Mouse (Mus musculus) limb, embryonic 14.5 days (tissue): ENCODE data around the gene Lmbr1. TPM values are rescaled to one million over a fixed set of nuclear protein-coding genes. Genes with fewer than 3 reads are reported as not detected.
A peak's percentile ranks its signal among the peaks of the same experiment; 100 is the strongest.

Experiments used
- ATAC-seq: fragments of 200-750 bp; cut with Nextera tagmentation; 2 replicates; pipeline ENCODE4 v1.8.0; 2017; ENCODE audit warnings: low read depth, moderate number of reproducible peaks, moderate TSS enrichment; ENCODE audit not compliant: low FRiP score
- DNase-seq: peaks from one replicate; pipeline ENCODE4 v3.0.0-alpha.2; 2015; ENCODE audit warnings: low spot score
- H3K27ac ChIP-seq: fragments of 300-500 bp; sonication (generic); replicated peaks from 2 replicates; pipeline ENCODE4 v1.5.1; 2014; ENCODE audit warnings: low read depth, mild to moderate bottlenecking, low read length, moderate library complexity, mixed read lengths
- H3K27me3 ChIP-seq: fragments of 300-500 bp; sonication (generic); 2 replicates; pipeline ENCODE4 v1.6.1; 2014; ENCODE audit warnings: low read length, mixed read lengths; ENCODE audit not compliant: control insufficient read depth, insufficient read depth
- H3K36me3 ChIP-seq: fragments of 300-500 bp; sonication (generic); 2 replicates; pipeline ENCODE4 v1.6.1; 2014; ENCODE audit warnings: mild to moderate bottlenecking, low read length, moderate library complexity, mixed read lengths; ENCODE audit not compliant: control insufficient read depth, insufficient read depth
- H3K4me1 ChIP-seq: fragments of 300-500 bp; sonication (generic); 2 replicates; pipeline ENCODE4 v1.6.1; 2014; ENCODE audit warnings: antibody characterized with exemption, low read length, mixed read lengths; ENCODE audit not compliant: control insufficient read depth, insufficient read depth
- H3K4me2 ChIP-seq: fragments of 300-500 bp; sonication (generic); replicated peaks from 2 replicates; pipeline ENCODE4 v1.6.1; 2014; ENCODE audit warnings: low read depth, mild to moderate bottlenecking, low read length, moderate library complexity; ENCODE audit not compliant: severe bottlenecking
- H3K4me3 ChIP-seq: fragments of 300-500 bp; sonication (generic); replicated peaks from 2 replicates; pipeline ENCODE4 v1.5.1; 2014; ENCODE audit warnings: low read length
- H3K9ac ChIP-seq: fragments of 300-500 bp; sonication (generic); 2 replicates; pipeline ENCODE4 v1.6.1; 2014; ENCODE audit warnings: mild to moderate bottlenecking, low read depth, low read length, moderate library complexity; ENCODE audit not compliant: severe bottlenecking
- H3K9me3 ChIP-seq: fragments of 300-500 bp; sonication (generic); 2 replicates; pipeline ENCODE4 v1.6.1; 2016; ENCODE audit warnings: low read length; ENCODE audit not compliant: control insufficient read depth
- POLR2A ChIP-seq: fragments of 200-500 bp; IDR thresholded peaks from 2 replicates; pipeline ENCODE4 v1.8.0; 2012; ENCODE audit warnings: inconsistent platforms, mild to moderate bottlenecking, moderate library complexity, borderline replicate concordance; ENCODE audit not compliant: insufficient read depth, insufficient read length; ENCODE audit errors: extremely low read depth
- WGBS: fragments of 180-500 bp; shearing (Covaris S2); extraction: QIAGEN DNeasy Blood & Tissue Kit; methylation state at CpG from one replicate; pipeline ENCODE4 v1.1.7; 2014; 5-methylcytosine and 5-hydroxymethylcytosine counted together
- polyA plus RNA-seq, 2 experiments: library from polyadenylated mRNA; depleted of rRNA in 1 of 2; stranded (reverse) in 1 of 2; unstranded in 1 of 2; fragments of >200 nt; fragmentation: Nextera tagmentation in 1 of 2; extraction: Ambion mirVana in 1 of 2; gene quantifications; 2 replicates each; pipeline versions ENCODE4 v1.2.1 to v1.2.3; 2012 to 2014

The Lmbr1 gene
- polyA plus RNA-seq, 2 experiments: 6.1 to 10.3 TPM

DNA sequence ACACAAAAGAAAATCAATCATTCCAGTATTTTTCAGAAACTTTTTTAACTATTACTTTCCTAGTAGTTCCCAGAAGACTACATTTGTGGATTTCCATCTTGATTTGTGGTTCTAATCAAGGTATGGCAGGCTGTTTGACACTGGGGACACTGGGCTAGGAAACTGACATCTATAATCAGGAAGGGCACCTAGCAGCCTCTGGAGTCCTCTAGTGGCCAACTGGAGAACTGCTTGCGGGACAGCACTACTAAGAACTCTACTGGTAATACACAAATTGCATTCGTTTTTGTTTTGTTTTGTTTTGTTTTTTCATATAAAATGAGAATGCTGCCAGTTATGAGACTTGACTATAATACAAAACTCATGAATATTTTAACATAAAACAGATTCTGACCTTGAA is 85.0 kb downstream of the Lmbr1 start:
- Histone ChIP-seq H3K36me3 (no peaks in the 10 kb centered on the region), H3K27me3 (no peaks in the 10 kb centered on the region), H3K9me3 (no peaks in the 10 kb centered on the region), H3K9ac (no peak overlapping the region), H3K27ac (no peak overlapping the region), H3K4me3 (no peak overlapping the region), H3K4me1 (no peaks in the 10 kb centered on the region), H3K4me2 (no peak overlapping the region)
- ATAC-seq (no peak), DNase-seq (peak; percentile 71)
- whole genome bisulfite sequencing: 32% methylated on average over 2 of the region's 2 CpGs
- no peak for TF ChIP-seq POLR2A

DNA sequence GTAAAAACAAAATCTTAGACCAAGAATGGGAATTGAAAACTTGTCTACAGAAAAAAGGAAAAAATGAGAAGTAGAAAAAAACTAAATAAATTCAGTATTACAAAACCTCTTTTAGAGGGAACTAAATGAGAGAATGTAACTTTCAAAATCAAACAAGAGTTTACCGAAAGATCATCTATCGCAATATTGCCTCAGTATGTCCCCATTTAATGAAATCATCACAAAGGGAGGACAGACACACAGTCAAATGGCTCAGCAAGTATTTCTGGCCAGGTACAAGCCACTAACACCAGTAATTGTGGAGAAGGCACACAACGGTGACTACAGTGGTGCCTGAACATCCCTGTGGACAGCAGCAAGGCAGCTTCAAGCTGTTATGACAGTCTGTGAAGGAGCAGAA is 88.1 kb downstream of the Lmbr1 start:
- H3K9me3 ChIP-seq: no peaks in the 10 kb centered on the region
- H3K27ac ChIP-seq: no peak overlapping the region
- no peak overlapping the region for H3K4me2 ChIP-seq
- ATAC-seq: no peak
- no peak for DNase-seq
- no peak for TF ChIP-seq POLR2A
- H3K4me1 ChIP-seq: no peaks in the 10 kb centered on the region
- H3K36me3 ChIP-seq: no peaks in the 10 kb centered on the region; the same call in 1 of the 2 replicates
- WGBS: 92% methylated on average over 3 of the region's 3 CpGs
- H3K9ac ChIP-seq: no peak overlapping the region
- no peak overlapping the region for H3K4me3 ChIP-seq
- no peaks in the 10 kb centered on the region for H3K27me3 ChIP-seq

DNA sequence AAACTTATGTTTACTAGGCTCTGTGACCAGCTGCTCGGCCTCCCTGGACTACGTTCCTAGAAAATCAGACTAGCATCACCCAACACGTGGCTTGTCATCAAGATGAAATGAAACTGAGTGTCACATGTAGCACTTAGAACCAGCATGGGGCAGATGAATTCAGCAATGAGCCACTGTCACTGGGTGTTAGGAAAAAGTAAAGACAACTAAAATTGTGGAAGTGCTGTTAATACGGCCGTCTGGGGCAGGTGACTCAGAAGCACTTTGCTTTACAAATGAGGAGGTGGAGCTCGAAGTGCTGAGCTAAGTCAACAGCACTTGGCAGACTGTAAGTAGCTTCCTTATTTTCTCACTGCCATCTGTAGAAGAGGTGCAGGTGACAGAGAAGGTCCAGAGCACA is 88.5 kb downstream of the Lmbr1 start:
- H3K9me3 ChIP-seq: no peaks in the 10 kb centered on the region
- 72% methylated on average over 6 of the region's 6 CpGs for WGBS
- no peak overlapping the region for H3K9ac ChIP-seq
- H3K4me3 ChIP-seq: no peak overlapping the region
- ATAC-seq (no peak), DNase-seq (no peak)
- TF ChIP-seq POLR2A: no peak
- H3K27me3 ChIP-seq: no peaks in the 10 kb centered on the region
- no peak overlapping the region for H3K4me2 ChIP-seq
- no peak overlapping the region for H3K27ac ChIP-seq
- no peaks in the 10 kb centered on the region for H3K4me1 ChIP-seq
- no peaks in the 10 kb centered on the region; the same call in 1 of the 2 replicates for H3K36me3 ChIP-seq

DNA sequence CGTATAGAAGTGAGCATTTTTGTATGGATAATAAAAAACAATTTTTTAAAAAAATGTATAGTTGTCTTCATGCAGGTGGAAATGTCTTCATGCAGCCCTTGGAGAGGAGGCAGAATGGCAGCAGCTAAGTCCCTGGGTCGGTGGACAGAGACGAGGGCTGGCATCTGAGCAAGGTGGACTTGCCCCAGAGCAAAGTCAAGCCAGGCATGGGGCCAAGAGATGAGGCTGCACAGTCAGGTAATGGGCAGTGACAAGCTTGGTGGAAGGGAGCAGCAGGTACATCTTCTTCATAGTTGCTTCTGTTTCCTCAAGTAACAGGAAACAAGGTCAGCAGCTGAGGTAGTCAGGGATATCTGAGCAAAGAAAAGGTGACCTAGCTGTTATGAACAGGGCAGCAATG is 97.1 kb downstream of the Lmbr1 start:
- H3K27me3 ChIP-seq: no peaks in the 10 kb centered on the region
- H3K9ac ChIP-seq: no peak overlapping the region
- no peak overlapping the region for H3K27ac ChIP-seq
- H3K4me3 ChIP-seq: no peak overlapping the region
- TF ChIP-seq POLR2A: no peak
- ATAC-seq (no peak), DNase-seq (no peak)
- no peaks in the 10 kb centered on the region for H3K36me3 ChIP-seq
- H3K9me3 ChIP-seq: no peaks in the 10 kb centered on the region
- H3K4me2 ChIP-seq: no peak overlapping the region
- WGBS: 77% methylated on average over 3 of the region's 3 CpGs
- H3K4me1 ChIP-seq: no peaks in the 10 kb centered on the region

DNA sequence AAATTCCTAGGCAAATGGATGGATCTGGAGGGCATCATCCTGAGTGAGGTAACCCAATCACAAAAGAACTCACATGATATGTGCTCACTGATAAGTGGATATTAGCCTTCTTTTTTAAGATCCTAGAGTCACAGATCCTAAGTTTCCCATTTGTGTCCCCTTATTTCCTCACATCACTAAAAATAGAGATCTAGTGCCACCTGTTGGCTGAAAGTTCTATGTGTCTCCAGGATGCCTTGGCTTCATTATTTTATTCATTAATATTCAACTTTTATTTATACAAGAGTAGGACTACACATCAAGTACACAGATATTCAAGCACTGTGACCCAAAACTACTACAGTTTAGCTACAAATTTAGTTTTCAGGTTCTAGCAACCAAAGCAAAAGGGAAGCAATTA is 103.4 kb downstream of the Lmbr1 start:
- DNase-seq (no peak), ATAC-seq (no peak)
- TF ChIP-seq POLR2A: no peak
- Histone ChIP-seq H3K27me3 (no peaks in the 10 kb centered on the region), H3K4me2 (no peak overlapping the region), H3K4me3 (no peak overlapping the region), H3K36me3 (no peaks in the 10 kb centered on the region), H3K27ac (no peak overlapping the region), H3K9me3 (no peaks in the 10 kb centered on the region), H3K4me1 (no peaks in the 10 kb centered on the region), H3K9ac (no peak overlapping the region)

DNA sequence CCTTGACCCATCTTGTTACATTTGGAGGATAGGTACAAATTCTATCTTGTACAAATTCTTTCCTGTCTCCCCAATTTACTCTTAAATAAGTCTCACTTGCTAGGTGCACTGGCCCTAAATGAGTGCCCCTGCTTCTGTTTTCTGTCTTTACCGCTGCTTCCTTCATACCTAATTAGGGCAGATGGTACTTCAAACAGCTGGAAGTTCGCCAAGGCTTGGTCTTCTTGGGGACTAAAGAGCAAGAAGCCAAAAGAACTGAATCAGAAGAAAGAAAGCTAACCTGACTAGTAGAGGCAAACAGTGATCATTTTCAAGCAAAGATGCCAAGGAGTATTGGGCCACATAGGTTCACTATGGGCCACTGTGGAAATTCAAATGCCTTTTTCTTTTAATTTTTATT is 104.8 kb downstream of the Lmbr1 start:
- Histone ChIP-seq H3K9ac (no peak overlapping the region), H3K4me3 (no peak overlapping the region), H3K4me1 (no peaks in the 10 kb centered on the region), H3K4me2 (no peak overlapping the region), H3K27me3 (no peaks in the 10 kb centered on the region), H3K27ac (no peak overlapping the region), H3K9me3 (no peaks in the 10 kb centered on the region), H3K36me3 (no peaks in the 10 kb centered on the region)
- DNase-seq (no peak), ATAC-seq (no peak)
- 54% methylated on average over 2 of the region's 2 CpGs for WGBS
- TF ChIP-seq POLR2A: no peak
